Comparison of ENCODE assay signal across 23 mouse cellular contexts in the genomic region with DNA sequence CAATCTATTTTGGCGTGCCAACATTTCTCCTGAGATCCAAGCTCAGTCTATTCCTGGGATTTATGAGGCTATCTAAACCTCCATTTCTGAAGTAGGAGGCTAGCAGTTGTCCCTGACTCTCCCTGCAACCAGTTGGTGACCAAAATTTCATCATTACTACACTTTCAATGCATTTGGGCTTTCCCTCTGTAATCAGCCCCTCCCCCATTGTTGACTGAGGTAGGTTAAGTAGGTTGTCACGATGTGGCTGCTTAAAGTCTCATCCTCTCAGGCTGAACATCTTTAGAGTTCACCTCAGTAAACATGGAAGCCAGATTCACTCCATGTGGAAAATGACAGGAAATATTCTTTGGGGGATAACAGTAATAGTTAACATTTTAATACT.
"Had no signal": no experiment of that assay in that cellular context is flagged by ENCODE, and none has a peak within 500 bp of the region (broad histone marks: within the 10 kb centered on the region; RNA-seq: fewer than 3 reads in every experiment).

No protein-coding gene starts in this region.

- DNase-seq: kidney, adult 11 months; kidney, adult 8-10 months; kidney, postnatal 10 days; kidney, postnatal 36 days; liver, embryonic 13.5 days; lung, embryonic 14.5 days; lung, postnatal 36 days; right cerebral cortex, adult 18-20 months; right cerebral cortex, postnatal 14 days; right cerebral cortex, postnatal 4 days; thymus, adult 2 months; thymus, postnatal 14 days had no signal

- H3K4me2 ChIP-seq: intestine, embryonic 15.5 days; kidney, embryonic 15.5 days; limb, embryonic 13.5 days; liver, embryonic 13.5 days; lung, embryonic 14.5 days; midbrain, embryonic 13.5 days; neural tube, embryonic 12.5 days; neural tube, embryonic 15.5 days had no signal

- ATAC-seq: intestine, embryonic 15.5 days; lung, postnatal 0 days; midbrain, embryonic 13.5 days had no signal

- H3K27me3 ChIP-seq: intestine, embryonic 15.5 days; kidney, embryonic 15.5 days; limb, embryonic 13.5 days; liver, embryonic 13.5 days; midbrain, embryonic 13.5 days; neural tube, embryonic 12.5 days; neural tube, embryonic 15.5 days had no signal

- H3K9ac ChIP-seq: intestine, embryonic 15.5 days; kidney, embryonic 15.5 days; limb, embryonic 13.5 days; liver, embryonic 13.5 days; lung, embryonic 14.5 days; midbrain, embryonic 13.5 days; neural tube, embryonic 12.5 days; neural tube, embryonic 15.5 days had no signal

- H3K4me3 ChIP-seq: intestine, embryonic 15.5 days; kidney, embryonic 15.5 days; limb, embryonic 10.5 days; limb, embryonic 13.5 days; liver, embryonic 13.5 days; midbrain, embryonic 10.5 days; midbrain, embryonic 13.5 days; neural tube, embryonic 12.5 days; neural tube, embryonic 15.5 days had no signal

- H3K4me1 ChIP-seq: intestine, embryonic 15.5 days; kidney, embryonic 15.5 days; limb, embryonic 10.5 days; limb, embryonic 13.5 days; liver, embryonic 13.5 days; midbrain, embryonic 13.5 days had no signal

- H3K9me3 ChIP-seq: intestine, embryonic 15.5 days; kidney, embryonic 15.5 days; limb, embryonic 10.5 days; limb, embryonic 13.5 days; liver, embryonic 13.5 days; megakaryocyte, embryonic 14.5 days; midbrain, embryonic 10.5 days; midbrain, embryonic 13.5 days; neural tube, embryonic 12.5 days; neural tube, embryonic 15.5 days had no signal

- H3K36me3 ChIP-seq: intestine, embryonic 15.5 days; kidney, embryonic 15.5 days; limb, embryonic 10.5 days; limb, embryonic 13.5 days; liver, embryonic 13.5 days; midbrain, embryonic 10.5 days; midbrain, embryonic 13.5 days; neural tube, embryonic 12.5 days; neural tube, embryonic 15.5 days had no signal

- H3K27ac ChIP-seq: intestine, embryonic 15.5 days; kidney, embryonic 15.5 days; limb, embryonic 10.5 days; limb, embryonic 13.5 days; liver, embryonic 13.5 days; midbrain, embryonic 10.5 days; midbrain, embryonic 13.5 days; neural tube, embryonic 12.5 days; neural tube, embryonic 15.5 days; stomach, postnatal 0 days had no signal
